Mouse (Mus musculus) intestine, embryonic 15.5 days (tissue): Measurements from ENCODE around the gene Hoxd11. TPM values are rescaled to one million over a fixed set of nuclear protein-coding genes. Genes with fewer than 3 reads are reported as not detected.
A peak's percentile ranks its signal among the peaks of the same experiment; 100 is the strongest.

Experiments used
- ATAC-seq: fragments of 200-750 bp; cut with Nextera tagmentation; 2 replicates; pipeline ENCODE4 v1.8.0; 2017; ENCODE audit warnings: moderate TSS enrichment, moderate library complexity
- H3K27ac ChIP-seq: fragments of 300-500 bp; sonication (generic); 2 replicates; pipeline ENCODE4 v1.5.1; 2015; ENCODE audit warnings: mild to moderate bottlenecking, inconsistent platforms
- H3K27me3 ChIP-seq: fragments of 300-500 bp; sonication (generic); replicated peaks from 2 replicates; pipeline ENCODE4 v1.6.1; 2015; ENCODE audit warnings: inconsistent platforms
- H3K36me3 ChIP-seq: fragments of 300-500 bp; sonication (generic); 2 replicates; pipeline ENCODE4 v1.6.1; 2015; ENCODE audit warnings: inconsistent platforms
- H3K4me1 ChIP-seq: fragments of 300-500 bp; sonication (generic); replicated peaks from 2 replicates; pipeline ENCODE4 v1.6.1; 2015; ENCODE audit warnings: inconsistent platforms
- H3K4me2 ChIP-seq: fragments of 300-500 bp; sonication (generic); replicated peaks from 2 replicates; pipeline ENCODE4 v1.6.1; 2015; ENCODE audit warnings: mild to moderate bottlenecking, inconsistent platforms
- H3K4me3 ChIP-seq: fragments of 300-500 bp; sonication (generic); replicated peaks from 2 replicates; pipeline ENCODE4 v1.5.1; 2015; ENCODE audit warnings: inconsistent platforms
- H3K9ac ChIP-seq: fragments of 300-500 bp; sonication (generic); 2 replicates; pipeline ENCODE4 v1.6.1; 2015; ENCODE audit warnings: inconsistent platforms
- H3K9me3 ChIP-seq: fragments of 300-500 bp; sonication (generic); 2 replicates; pipeline ENCODE4 v1.6.1; 2016; ENCODE audit warnings: inconsistent platforms
- WGBS: fragments of 180-500 bp; shearing (Covaris S2); methylation state at CpG from one replicate; pipeline ENCODE4 v1.1.7; 2015; 5-methylcytosine and 5-hydroxymethylcytosine counted together
- polyA plus RNA-seq: library from polyadenylated mRNA; unstranded; fragments of >200 nt; fragmentation: Nextera tagmentation; extraction: Ambion mirVana; gene quantifications from 2 replicates; pipeline ENCODE4 v1.2.1, GENCODE M21; 2015

Gene Hoxd11
- polyA plus RNA-seq, 1 experiment from 2014 or later: 2.3 TPM

GRCm38 (mm10) chr2:74703720-74704392 is 24.5 kb downstream of the Hoxd11 start:
- no peaks in the 10 kb centered on the region for H3K9me3 ChIP-seq
- H3K4me1 ChIP-seq: peaks cover 9% of the 10 kb centered on the region
- no peak overlapping the region for H3K9ac ChIP-seq
- peaks cover 78% of the 10 kb centered on the region for H3K27me3 ChIP-seq
- peak overlapping the region; percentile 63 for H3K4me3 ChIP-seq
- peak overlapping the region; percentile 88 for H3K4me2 ChIP-seq
- no peak for ATAC-seq
- WGBS: 12% methylated on average over 26 of the region's 26 CpGs
- H3K36me3 ChIP-seq: no peaks in the 10 kb centered on the region
- H3K27ac ChIP-seq: 0 out of 2 replicates have a peak overlapping the region, but pooled peaks have one; percentile 40

- no peaks in the 10 kb centered on the region for H3K9me3 ChIP-seq
- peak within 1 kb of the TSS; percentile 86 for H3K27ac ChIP-seq
- peaks cover 9% of the 10 kb centered on the region for H3K4me1 ChIP-seq
- H3K27me3 ChIP-seq: peaks cover 78% of the 10 kb centered on the region
- peak within 1 kb of the TSS; percentile 88 for H3K4me2 ChIP-seq
- H3K36me3 ChIP-seq: no peaks in the 10 kb centered on the region
- peak within 1 kb of the TSS; percentile 63 for H3K4me3 ChIP-seq
- peak; percentile 42 for ATAC-seq
- peak within 1 kb of the TSS; percentile 58 for H3K9ac ChIP-seq
- under 1% methylated on average over 47 of the region's 52 CpGs for WGBS
Measured at GRCm38 (mm10) chr2:74704393-74704998, 25.1 kb downstream of the Hoxd11 start, which contains the start of gene Hoxd8. Gene Hoxd8, plus strand, starts transcription at chr2:74704615.

GRCm38 (mm10) chr2:74704999-74705466 is 25.7 kb downstream of the Hoxd11 start:
- Histone ChIP-seq H3K9ac (peak overlapping the region; percentile 58), H3K27ac (peak overlapping the region; percentile 86), H3K4me2 (peak overlapping the region; percentile 88), H3K36me3 (no peaks in the 10 kb centered on the region), H3K9me3 (no peaks in the 10 kb centered on the region), H3K27me3 (peaks cover 78% of the 10 kb centered on the region), H3K4me1 (peaks cover 9% of the 10 kb centered on the region), H3K4me3 (peak overlapping the region; percentile 63)
- WGBS: under 1% methylated on average over 49 of the region's 66 CpGs
- peak; percentile 39; the same call in 1 of the 2 replicates for ATAC-seq

GRCm38 (mm10) chr2:74705467-74706089 is 26.2 kb downstream of the Hoxd11 start:
- Histone ChIP-seq H3K9ac (peak overlapping the region; percentile 58), H3K4me3 (peak overlapping the region; percentile 63), H3K27ac (peak overlapping the region; percentile 86), H3K36me3 (no peaks in the 10 kb centered on the region), H3K9me3 (no peaks in the 10 kb centered on the region), H3K27me3 (peaks cover 76% of the 10 kb centered on the region), H3K4me2 (peak overlapping the region; percentile 88), H3K4me1 (peaks cover 9% of the 10 kb centered on the region)
- ATAC-seq: peak; percentile 65
- WGBS: under 1% methylated on average over 76 of the region's 85 CpGs

- Histone ChIP-seq H3K4me1 (peaks cover 9% of the 10 kb centered on the region), H3K36me3 (no peaks in the 10 kb centered on the region), H3K27ac (no peak overlapping the region), H3K9me3 (no peaks in the 10 kb centered on the region), H3K27me3 (peaks cover 67% of the 10 kb centered on the region), H3K4me2 (peak overlapping the region; percentile 88; the same call in 1 of the 2 replicates), H3K9ac (no peak overlapping the region), H3K4me3 (peak overlapping the region; percentile 63)
- no peak for ATAC-seq
- 8% methylated on average over 13 of the region's 13 CpGs for WGBS
Measured at GRCm38 (mm10) chr2:74706393-74706960, 27.1 kb downstream of the Hoxd11 start.

GRCm38 (mm10) chr2:74707599-74707998 is 28.2 kb downstream of the Hoxd11 start:
- no peak overlapping the region; the same call in 1 of the 2 replicates for H3K4me3 ChIP-seq
- 32% methylated on average over 7 of the region's 7 CpGs for WGBS
- H3K9ac ChIP-seq: no peak overlapping the region
- H3K27me3 ChIP-seq: peaks cover 70% of the 10 kb centered on the region
- no peaks in the 10 kb centered on the region for H3K9me3 ChIP-seq
- ATAC-seq: no peak
- H3K4me2 ChIP-seq: peak overlapping the region; percentile 30; the same call in 1 of the 2 replicates
- no peaks in the 10 kb centered on the region for H3K36me3 ChIP-seq
- H3K4me1 ChIP-seq: peaks cover 9% of the 10 kb centered on the region
- H3K27ac ChIP-seq: no peak overlapping the region

- Histone ChIP-seq H3K27ac (no peak overlapping the region), H3K4me2 (no peak overlapping the region), H3K4me3 (no peak overlapping the region), H3K9ac (no peak overlapping the region), H3K36me3 (no peaks in the 10 kb centered on the region), H3K9me3 (no peaks in the 10 kb centered on the region), H3K4me1 (peaks cover 9% of the 10 kb centered on the region), H3K27me3 (peaks cover 69% of the 10 kb centered on the region)
- 32% methylated on average over 4 of the region's 4 CpGs for WGBS
- ATAC-seq: no peak
Measured at GRCm38 (mm10) chr2:74708676-74709075, 29.3 kb downstream of the Hoxd11 start.

GRCm38 (mm10) chr2:74709465-74710419 is 30.4 kb downstream of the Hoxd11 start:
- no peaks in the 10 kb centered on the region for H3K36me3 ChIP-seq
- H3K27ac ChIP-seq: no peak overlapping the region
- peaks cover 4% of the 10 kb centered on the region; the same call in 1 of the 2 replicates for H3K4me1 ChIP-seq
- H3K4me3 ChIP-seq: no peak overlapping the region
- H3K4me2 ChIP-seq: no peak overlapping the region
- H3K9me3 ChIP-seq: no peaks in the 10 kb centered on the region
- 29% methylated on average over 5 of the region's 5 CpGs for WGBS
- H3K27me3 ChIP-seq: peaks cover 60% of the 10 kb centered on the region
- no peak overlapping the region for H3K9ac ChIP-seq
- no peak for ATAC-seq

- peaks cover 53% of the 10 kb centered on the region for H3K27me3 ChIP-seq
- 0 out of 2 replicates have a peak overlapping the region, but pooled peaks have one; percentile 9 for H3K27ac ChIP-seq
- 4% methylated on average over 16 of the region's 16 CpGs for WGBS
- H3K4me3 ChIP-seq: peak overlapping the region; percentile 48
- no peak for ATAC-seq
- no peaks in the 10 kb centered on the region for H3K9me3 ChIP-seq
- H3K36me3 ChIP-seq: no peaks in the 10 kb centered on the region
- H3K4me2 ChIP-seq: peak overlapping the region; percentile 73
- no peak overlapping the region for H3K9ac ChIP-seq
- H3K4me1 ChIP-seq: no peaks in the 10 kb centered on the region; the same call in 1 of the 2 replicates
Measured at GRCm38 (mm10) chr2:74710929-74711543, 31.7 kb downstream of the Hoxd11 start.

GRCm38 (mm10) chr2:74711721-74712621 is 32.6 kb downstream of the Hoxd11 start, which contains the start of the genes Hoxd3 and Hoxd4:
Gene Hoxd3, plus strand, starts transcription at chr2:74711927.
Gene Hoxd4, plus strand, starts transcription at chr2:74711929.
- peaks cover 52% of the 10 kb centered on the region for H3K27me3 ChIP-seq
- H3K9me3 ChIP-seq: no peaks in the 10 kb centered on the region
- H3K4me1 ChIP-seq: no peaks in the 10 kb centered on the region; the same call in 1 of the 2 replicates
- H3K27ac ChIP-seq: peak within 1 kb of the TSS; percentile 74
- H3K36me3 ChIP-seq: no peaks in the 10 kb centered on the region
- H3K4me2 ChIP-seq: peak within 1 kb of the TSS; percentile 73
- ATAC-seq: peak; percentile 53
- peak within 1 kb of the TSS; percentile 48 for H3K4me3 ChIP-seq
- peak within 1 kb of the TSS; percentile 66 for H3K9ac ChIP-seq
- WGBS: under 1% methylated on average over 65 of the region's 65 CpGs
